Mouse (Mus musculus): Measurements from ENCODE around the gene Kmt5a. TPM values are rescaled to one million over a fixed set of nuclear protein-coding genes. Genes with fewer than 3 reads are reported as not detected.

Kmt5a gene
- polyA plus RNA-seq, 1 experiment from 2014 or later, result 85.3 TPM

- Histone ChIP-seq H3K4me2 (no peak overlapping the region), H3K36me3 (peaks cover 26% of the 10 kb centered on the region), H3K27me3 (replicated peaks) (no peaks in the 10 kb centered on the region), H3K9me3 (replicated peaks) (no peaks in the 10 kb centered on the region), H3K4me1 (0 out of 2 replicates have a peak, but pooled peaks cover 2% of the 10 kb centered on the region), H3K4me3 (no peak overlapping the region), H3K27ac (no peak overlapping the region), H3K9ac (no peak overlapping the region)
- 78% methylated on average over 7 of the region's 7 CpGs for WGBS (ENCODE audit: insufficient replicate concordance)
- no peak for ATAC-seq
These were observed 28.6 kb downstream of the Kmt5a start for GRCm38 (mm10) chr5:124468365-124468764.

- Histone ChIP-seq H3K27ac (no peak overlapping the region), H3K9ac (no peak overlapping the region), H3K36me3 (peaks cover 27% of the 10 kb centered on the region; the same call in 1 of the 2 replicates), H3K4me2 (no peak overlapping the region), H3K4me1 (0 out of 2 replicates have a peak, but pooled peaks cover 6% of the 10 kb centered on the region), H3K9me3 (replicated peaks) (no peaks in the 10 kb centered on the region), H3K27me3 (replicated peaks) (no peaks in the 10 kb centered on the region), H3K4me3 (no peak overlapping the region)
- 83% methylated on average over 6 of the region's 6 CpGs for WGBS (ENCODE audit: insufficient replicate concordance)
- ATAC-seq, result no peak
These were observed 29.8 kb downstream of the Kmt5a start for GRCm38 (mm10) chr5:124469486-124469885.

DNA sequence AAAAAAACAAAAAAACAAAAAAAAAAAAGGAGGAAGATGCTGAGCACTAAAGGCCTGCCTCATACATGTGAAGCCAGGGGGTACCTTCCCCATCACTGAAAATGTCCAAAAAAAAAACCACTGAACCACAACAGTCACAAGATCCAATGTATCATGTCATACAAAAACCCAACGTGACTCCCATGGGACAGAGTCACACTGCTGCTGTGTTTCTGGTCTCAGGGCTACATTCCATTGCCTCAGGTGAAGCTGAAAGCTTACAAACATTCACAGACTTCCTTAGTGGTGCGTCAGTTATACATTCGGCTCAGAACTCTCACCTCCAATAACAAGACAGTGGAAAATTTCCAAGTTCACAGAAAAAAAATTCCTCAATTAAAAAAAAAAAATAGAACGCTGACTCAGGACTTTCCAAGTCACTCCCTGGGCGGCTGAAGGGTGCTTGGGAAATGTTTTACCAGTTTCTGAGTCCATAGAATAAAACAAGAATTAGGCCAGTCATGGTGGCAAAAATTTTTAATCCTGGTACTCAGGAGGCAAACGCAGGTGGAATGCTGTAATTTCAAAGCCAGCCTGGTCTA lies 31.0 kb downstream of the Kmt5a start:
- peaks cover 27% of the 10 kb centered on the region; the same call in 1 of the 2 replicates for H3K36me3 ChIP-seq
- no peak overlapping the region for H3K4me2 ChIP-seq
- H3K4me3 ChIP-seq, result no peak overlapping the region
- WGBS (ENCODE audit: insufficient replicate concordance), result 77% methylated on average over 6 of the region's 6 CpGs
- no peaks in the 10 kb centered on the region for H3K9me3 ChIP-seq (replicated peaks)
- no peak for ATAC-seq
- peaks cover 12% of the 10 kb centered on the region for H3K4me1 ChIP-seq
- H3K27me3 ChIP-seq (replicated peaks), result no peaks in the 10 kb centered on the region
- no peak overlapping the region for H3K9ac ChIP-seq
- H3K27ac ChIP-seq, result no peak overlapping the region

DNA sequence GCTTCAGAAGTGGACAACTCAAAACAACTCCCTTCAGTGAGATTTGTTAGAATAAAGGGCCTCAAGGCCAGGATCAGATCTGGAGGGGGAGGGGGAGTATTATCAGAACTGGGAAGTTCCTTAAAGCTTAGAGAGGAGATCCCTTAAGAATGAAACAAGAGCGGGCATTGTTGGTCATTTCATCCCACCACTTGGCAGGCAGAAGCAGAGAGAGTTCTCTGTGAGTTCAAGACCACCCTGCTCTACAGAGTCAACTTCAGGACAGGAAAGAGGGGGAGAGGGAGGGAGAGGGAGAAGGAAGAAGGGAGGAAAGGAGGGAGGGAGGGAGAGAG lies 39.1 kb downstream of the Kmt5a start:
- no peak overlapping the region for H3K4me3 ChIP-seq
- ATAC-seq, result no peak
- no peak overlapping the region for H3K9ac ChIP-seq
- peak overlapping the region; percentile 36 for H3K4me2 ChIP-seq
- peak overlapping the region; percentile 69 for H3K27ac ChIP-seq
- no peaks in the 10 kb centered on the region for H3K27me3 ChIP-seq (replicated peaks)
- H3K9me3 ChIP-seq (replicated peaks), result no peaks in the 10 kb centered on the region
- peaks cover 44% of the 10 kb centered on the region for H3K4me1 ChIP-seq
- H3K36me3 ChIP-seq, result no peaks in the 10 kb centered on the region
- WGBS (ENCODE audit: insufficient replicate concordance), result 55% methylated on average over 1 of the region's 1 CpGs

- Histone ChIP-seq H3K9ac (no peak overlapping the region), H3K4me3 (no peak overlapping the region), H3K4me2 (no peak overlapping the region), H3K9me3 (replicated peaks) (no peaks in the 10 kb centered on the region), H3K27me3 (replicated peaks) (no peaks in the 10 kb centered on the region), H3K27ac (no peak overlapping the region), H3K36me3 (no peaks in the 10 kb centered on the region), H3K4me1 (peaks cover 55% of the 10 kb centered on the region)
- 56% methylated on average over 4 of the region's 4 CpGs for WGBS (ENCODE audit: insufficient replicate concordance)
- ATAC-seq, result no peak
These were observed 40.4 kb downstream of the Kmt5a start for GRCm38 (mm10) chr5:124480119-124480518.

DNA sequence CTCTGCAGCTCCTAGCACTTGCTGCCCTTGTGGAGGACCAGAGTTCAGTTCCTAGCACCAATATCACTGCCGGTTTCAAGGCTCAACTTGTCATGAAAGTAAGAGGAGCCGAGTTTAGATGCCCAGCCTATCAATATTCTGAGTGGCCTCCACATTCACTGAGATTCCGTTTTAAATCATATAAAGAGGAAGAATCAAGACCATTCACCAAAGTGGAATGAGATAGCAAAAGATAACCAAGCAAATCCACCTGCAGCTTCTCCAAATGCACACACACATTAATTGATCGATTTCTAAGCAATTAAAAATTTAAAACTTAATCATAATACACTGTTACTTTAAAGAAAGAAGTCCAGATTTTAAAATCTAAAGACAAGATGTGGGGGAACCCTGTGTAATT lies 42.0 kb downstream of the Kmt5a start:
- Histone ChIP-seq H3K9ac (no peak overlapping the region), H3K27ac (no peak overlapping the region), H3K4me3 (no peak overlapping the region), H3K4me2 (no peak overlapping the region), H3K9me3 (replicated peaks) (no peaks in the 10 kb centered on the region), H3K27me3 (replicated peaks) (no peaks in the 10 kb centered on the region), H3K36me3 (peaks cover 3% of the 10 kb centered on the region; the same call in 1 of the 2 replicates), H3K4me1 (peaks cover 41% of the 10 kb centered on the region)
- ATAC-seq, result no peak
- WGBS (ENCODE audit: insufficient replicate concordance), result 78% methylated on average over 4 of the region's 4 CpGs

- WGBS (ENCODE audit: insufficient replicate concordance), result 9% methylated on average over 13 of the region's 13 CpGs
- peak overlapping the region; percentile 86 for H3K9ac ChIP-seq
- H3K9me3 ChIP-seq (replicated peaks), result no peaks in the 10 kb centered on the region
- H3K4me1 ChIP-seq, result peaks cover 33% of the 10 kb centered on the region
- peaks cover 3% of the 10 kb centered on the region; the same call in 1 of the 2 replicates for H3K36me3 ChIP-seq
- no peaks in the 10 kb centered on the region for H3K27me3 ChIP-seq (replicated peaks)
- no peak for ATAC-seq
- peak overlapping the region; percentile 69 for H3K4me3 ChIP-seq
- H3K4me2 ChIP-seq, result peak overlapping the region; percentile 76
- H3K27ac ChIP-seq, result peak overlapping the region; percentile 97
These were observed 42.8 kb downstream of the Kmt5a start for GRCm38 (mm10) chr5:124482436-124482965.

DNA sequence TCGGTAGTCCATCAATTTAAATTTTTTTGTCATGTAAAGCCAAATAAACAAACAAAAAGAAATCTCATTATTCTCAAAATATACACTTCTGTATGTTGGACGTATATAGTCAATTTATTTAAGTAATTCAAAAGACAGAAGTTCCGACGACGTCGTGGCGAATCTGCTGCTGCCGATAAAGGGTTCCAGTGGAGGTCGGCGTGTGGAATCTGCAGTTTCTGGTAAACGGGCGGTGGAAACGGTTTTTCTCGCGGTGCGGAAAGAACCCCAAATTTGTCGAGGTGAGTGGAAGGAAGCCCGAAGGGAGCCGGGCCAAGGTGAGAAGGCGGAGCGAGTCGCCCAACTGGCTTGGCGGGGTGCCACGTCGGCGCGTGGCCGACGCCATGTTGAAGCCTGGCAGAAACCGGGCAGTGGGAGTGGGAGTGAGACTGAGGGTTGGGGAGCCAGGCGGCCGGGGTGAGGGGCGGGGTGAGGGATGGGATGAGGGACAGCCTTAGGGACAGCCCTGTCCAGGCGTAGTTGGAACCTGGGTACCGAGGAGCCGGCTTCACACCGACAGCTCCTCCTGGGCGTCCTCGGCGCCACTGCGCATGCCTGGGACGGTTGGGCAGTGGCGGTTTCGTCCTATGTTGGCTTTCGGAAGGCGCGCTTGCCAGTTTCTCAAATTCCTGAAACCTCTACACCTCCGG lies 43.4 kb downstream of the Kmt5a start, which contains the start of gene Snrnp35:
Gene Snrnp35 (plus strand): TSS at position 169 of the 689 bp plus-strand sequence.
- peak within 1 kb of the TSS; percentile 69 for H3K4me3 ChIP-seq
- peak within 1 kb of the TSS; percentile 76 for H3K4me2 ChIP-seq
- H3K9ac ChIP-seq, result peak within 1 kb of the TSS; percentile 86
- no peaks in the 10 kb centered on the region for H3K9me3 ChIP-seq (replicated peaks)
- under 1% methylated on average over 48 of the region's 48 CpGs for WGBS (ENCODE audit: insufficient replicate concordance)
- peaks cover 3% of the 10 kb centered on the region; the same call in 1 of the 2 replicates for H3K36me3 ChIP-seq
- no peaks in the 10 kb centered on the region for H3K27me3 ChIP-seq (replicated peaks)
- H3K4me1 ChIP-seq, result peaks cover 27% of the 10 kb centered on the region
- ATAC-seq, result peak; percentile 87
- H3K27ac ChIP-seq, result peak within 1 kb of the TSS; percentile 97

DNA sequence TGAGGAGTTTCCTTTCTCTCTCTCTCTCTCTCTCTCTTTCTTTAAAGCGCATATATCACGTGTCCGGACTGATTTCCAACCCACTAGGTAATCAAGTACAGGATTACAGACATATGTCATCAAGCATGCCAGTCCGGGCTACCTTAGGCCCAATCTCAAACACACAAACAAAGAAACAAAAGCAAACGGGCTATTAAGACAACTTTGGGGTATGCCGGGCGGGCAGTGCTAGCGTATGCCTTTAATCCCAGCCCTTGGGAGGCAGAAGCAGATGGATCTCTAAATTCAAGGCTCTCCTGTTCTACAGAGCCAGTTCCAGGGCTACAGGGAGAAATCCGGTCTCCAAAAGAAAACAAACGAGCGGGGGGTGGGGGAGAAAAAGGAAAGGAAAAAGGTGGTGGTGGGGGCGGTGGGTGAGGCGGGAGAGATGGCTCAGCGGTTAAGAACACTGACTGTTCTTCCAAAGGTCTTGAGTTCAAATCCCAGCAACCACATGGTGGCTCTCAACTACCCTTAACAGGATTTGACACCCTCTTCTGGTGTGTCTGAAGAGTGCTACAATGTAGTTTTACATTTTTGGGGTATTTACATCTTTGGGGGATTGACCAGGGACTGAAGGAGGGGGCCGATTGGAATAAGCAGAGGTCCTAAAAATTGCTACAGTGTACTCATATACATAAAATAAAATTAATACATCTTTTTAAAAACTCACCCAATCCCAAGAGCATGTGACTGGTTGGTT lies 44.1 kb downstream of the Kmt5a start:
- H3K27ac ChIP-seq, result peak overlapping the region; percentile 97
- H3K27me3 ChIP-seq (replicated peaks), result no peaks in the 10 kb centered on the region
- H3K4me2 ChIP-seq, result peak overlapping the region; percentile 76
- peak; percentile 54 for ATAC-seq
- H3K4me3 ChIP-seq, result peak overlapping the region; percentile 69
- peaks cover 22% of the 10 kb centered on the region for H3K4me1 ChIP-seq
- peaks cover 3% of the 10 kb centered on the region; the same call in 1 of the 2 replicates for H3K36me3 ChIP-seq
- WGBS (ENCODE audit: insufficient replicate concordance), result 9% methylated on average over 15 of the region's 15 CpGs
- peak overlapping the region; percentile 86 for H3K9ac ChIP-seq
- H3K9me3 ChIP-seq (replicated peaks), result no peaks in the 10 kb centered on the region

DNA sequence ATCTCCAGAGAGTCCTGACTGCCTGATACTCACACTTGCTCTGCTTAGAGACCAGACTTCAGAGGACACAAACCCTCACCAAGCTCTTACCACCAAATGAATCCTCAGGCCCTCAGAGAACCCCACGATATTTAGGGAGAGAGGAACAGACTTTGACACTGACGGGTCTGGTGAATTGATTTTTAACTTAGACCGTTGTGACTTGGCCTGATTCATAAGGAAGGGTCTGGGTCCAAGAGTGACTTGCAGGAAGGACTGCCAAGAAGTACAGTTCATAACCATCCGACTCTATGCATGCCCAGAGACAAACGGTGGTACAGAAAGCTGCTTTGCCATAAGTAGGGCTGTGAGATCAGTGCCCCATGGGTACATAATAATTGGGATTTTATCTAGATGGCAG lies 45.9 kb downstream of the Kmt5a start:
- H3K4me3 ChIP-seq, result no peak overlapping the region
- no peak for ATAC-seq
- no peaks in the 10 kb centered on the region for H3K27me3 ChIP-seq (replicated peaks)
- no peak overlapping the region for H3K27ac ChIP-seq
- no peaks in the 10 kb centered on the region for H3K9me3 ChIP-seq (replicated peaks)
- H3K9ac ChIP-seq, result no peak overlapping the region
- WGBS (ENCODE audit: insufficient replicate concordance), result 83% methylated on average over 5 of the region's 5 CpGs
- peaks cover 18% of the 10 kb centered on the region for H3K36me3 ChIP-seq
- H3K4me2 ChIP-seq, result no peak overlapping the region
- H3K4me1 ChIP-seq, result peaks cover 19% of the 10 kb centered on the region

- Histone ChIP-seq H3K4me2 (no peak overlapping the region), H3K27me3 (replicated peaks) (no peaks in the 10 kb centered on the region), H3K4me3 (no peak overlapping the region), H3K27ac (no peak overlapping the region), H3K4me1 (peaks cover 13% of the 10 kb centered on the region), H3K9ac (no peak overlapping the region), H3K9me3 (replicated peaks) (no peaks in the 10 kb centered on the region), H3K36me3 (peaks cover 44% of the 10 kb centered on the region)
- no peak for ATAC-seq
- 84% methylated on average over 3 of the region's 3 CpGs for WGBS (ENCODE audit: insufficient replicate concordance)
These were observed 49.2 kb downstream of the Kmt5a start for GRCm38 (mm10) chr5:124488885-124489284.

DNA sequence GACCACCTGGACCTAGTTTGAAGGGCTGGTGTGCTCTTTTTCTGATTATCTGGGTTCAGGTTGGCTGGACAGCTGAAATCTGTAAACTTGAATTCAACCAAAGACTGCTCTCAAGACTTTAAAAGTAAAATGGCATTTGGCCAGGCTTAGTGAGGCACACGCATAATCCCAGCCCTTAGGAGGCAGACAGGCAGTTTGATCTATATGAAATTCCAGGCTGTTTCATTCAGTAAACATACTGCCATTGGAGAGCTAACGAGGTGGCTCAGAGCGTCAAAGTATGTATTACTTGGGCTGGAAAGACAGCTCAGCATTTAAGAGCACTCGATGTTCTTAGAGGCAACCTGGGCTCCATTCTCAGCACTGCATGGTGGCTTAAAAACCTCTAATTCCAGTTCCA lies 52.0 kb downstream of the Kmt5a start:
- H3K4me2 ChIP-seq, result no peak overlapping the region
- H3K9ac ChIP-seq, result no peak overlapping the region
- no peaks in the 10 kb centered on the region for H3K27me3 ChIP-seq (replicated peaks)
- 87% methylated on average over 4 of the region's 4 CpGs for WGBS (ENCODE audit: insufficient replicate concordance)
- H3K9me3 ChIP-seq (replicated peaks), result no peaks in the 10 kb centered on the region
- peaks cover 5% of the 10 kb centered on the region for H3K4me1 ChIP-seq
- H3K27ac ChIP-seq, result no peak overlapping the region
- H3K36me3 ChIP-seq, result peaks cover 41% of the 10 kb centered on the region
- no peak overlapping the region for H3K4me3 ChIP-seq
- ATAC-seq, result no peak

All from liver, embryonic 12.5 days (tissue).